Mouse (Mus musculus): ENCODE data around the gene Pnp. TPM values are rescaled to one million over a fixed set of nuclear protein-coding genes. Genes with fewer than 3 reads are reported as not detected.
"Not testable (repeated sequence)": the region's sequence is repeated elsewhere in the genome, so short reads cannot be mapped to it uniquely, and the experiment has no call there.

The Pnp gene
- polyA plus RNA-seq, 1 experiment from 2014 or later, result 74.6 TPM

GRCm38 (mm10) chr14:50895985-50896746 is 34.7 kb upstream of the Pnp start:
- peak; percentile 82 for ATAC-seq
- Histone ChIP-seq H3K27me3 (replicated peaks; ENCODE audit: insufficient read depth, low read length) (no peaks in the 10 kb centered on the region), H3K27ac (ENCODE audit: low read length) (peak overlapping the region; percentile 63), H3K9me3 (ENCODE audit: low read length) (no peaks in the 10 kb centered on the region), H3K4me1 (ENCODE audit: insufficient read depth, low read depth, low read length) (peaks cover 4% of the 10 kb centered on the region), H3K36me3 (ENCODE audit: insufficient read depth, low read length) (no peaks in the 10 kb centered on the region), H3K9ac (replicated peaks; ENCODE audit: low read depth) (peak overlapping the region; percentile 24; the same call in 1 of the 2 replicates), H3K4me2 (replicated peaks; ENCODE audit: low read depth, low read length) (peak overlapping the region; percentile 62), H3K4me3 (ENCODE audit: low read depth, low read length) (peak overlapping the region; percentile 30)
- no peak for TF ChIP-seq EP300 (IDR thresholded peaks at IDR 0.05)
- TF ChIP-seq CTCF (IDR thresholded peaks at IDR 0.05), result no peak
- peak; percentile 90 for DNase-seq (ENCODE audit: low spot score)
- 16% methylated on average over 19 of the region's 19 CpGs for WGBS

- ATAC-seq (0 out of 2 replicates have a peak, but pooled peaks have one; percentile 13), DNase-seq (ENCODE audit: low spot score) (no peak)
- H3K9me3 ChIP-seq (ENCODE audit: low read length), result no peaks in the 10 kb centered on the region
- no peaks in the 10 kb centered on the region for H3K27me3 ChIP-seq (replicated peaks; ENCODE audit: insufficient read depth, low read length)
- H3K4me3 ChIP-seq (ENCODE audit: low read depth, low read length), result peak overlapping the region; percentile 30
- H3K27ac ChIP-seq (ENCODE audit: low read length), result peak overlapping the region; percentile 63
- peaks cover 4% of the 10 kb centered on the region for H3K4me1 ChIP-seq (ENCODE audit: insufficient read depth, low read depth, low read length)
- peak overlapping the region; percentile 24; the same call in 1 of the 2 replicates for H3K9ac ChIP-seq (replicated peaks; ENCODE audit: low read depth)
- 18% methylated on average over 23 of the region's 23 CpGs for WGBS
- no peak for TF ChIP-seq EP300 (IDR thresholded peaks at IDR 0.05)
- no peak for TF ChIP-seq CTCF (IDR thresholded peaks at IDR 0.05)
- no peaks in the 10 kb centered on the region for H3K36me3 ChIP-seq (ENCODE audit: insufficient read depth, low read length)
- H3K4me2 ChIP-seq (replicated peaks; ENCODE audit: low read depth, low read length), result peak overlapping the region; percentile 62
Measured at GRCm38 (mm10) chr14:50896747-50897373, 34.0 kb upstream of the Pnp start.

- Histone ChIP-seq H3K27ac (ENCODE audit: low read length) (peak within 1 kb of the TSS; percentile 63), H3K36me3 (ENCODE audit: insufficient read depth, low read length) (no peaks in the 10 kb centered on the region), H3K4me2 (replicated peaks; ENCODE audit: low read depth, low read length) (peak within 1 kb of the TSS; percentile 62), H3K4me1 (ENCODE audit: insufficient read depth, low read depth, low read length) (peaks cover 4% of the 10 kb centered on the region), H3K4me3 (ENCODE audit: low read depth, low read length) (peak within 1 kb of the TSS; percentile 30), H3K9me3 (ENCODE audit: low read length) (no peaks in the 10 kb centered on the region), H3K9ac (replicated peaks; ENCODE audit: low read depth) (peak within 1 kb of the TSS; percentile 24; the same call in 1 of the 2 replicates), H3K27me3 (replicated peaks; ENCODE audit: insufficient read depth, low read length) (no peaks in the 10 kb centered on the region)
- DNase-seq (ENCODE audit: low spot score) (no peak), ATAC-seq (no peak)
- WGBS, result 53% methylated on average over 7 of the region's 7 CpGs
- TF ChIP-seq EP300 (IDR thresholded peaks at IDR 0.05) (no peak), CTCF (IDR thresholded peaks at IDR 0.05) (no peak)
Measured at GRCm38 (mm10) chr14:50897374-50897765, 33.5 kb upstream of the Pnp start, which contains the start of gene Klhl33. Gene Klhl33, minus strand, starts transcription at chr14:50897507.

GRCm38 (mm10) chr14:50897992-50898391 is 32.9 kb upstream of the Pnp start:
- H3K9ac ChIP-seq (replicated peaks; ENCODE audit: low read depth); H3K27me3 ChIP-seq (replicated peaks; ENCODE audit: insufficient read depth, low read length); H3K4me2 ChIP-seq (replicated peaks; ENCODE audit: low read depth, low read length); DNase-seq (ENCODE audit: low spot score); H3K4me3 ChIP-seq (ENCODE audit: low read depth, low read length); ATAC-seq; H3K27ac ChIP-seq (ENCODE audit: low read length); H3K4me1 ChIP-seq (ENCODE audit: insufficient read depth, low read depth, low read length); H3K36me3 ChIP-seq (ENCODE audit: insufficient read depth, low read length); H3K9me3 ChIP-seq (ENCODE audit: low read length): not testable (repeated sequence)
- WGBS, result 76% methylated on average over 2 of the region's 2 CpGs

- H3K9ac ChIP-seq (replicated peaks; ENCODE audit: low read depth), result 0 out of 2 replicates have a peak overlapping the region, but pooled peaks have one; percentile 29
- ATAC-seq (peak; percentile 82), DNase-seq (ENCODE audit: low spot score) (peak; percentile 70)
- H3K4me1 ChIP-seq (ENCODE audit: insufficient read depth, low read depth, low read length), result 0 out of 2 replicates have a peak, but pooled peaks cover 5% of the 10 kb centered on the region
- H3K4me3 ChIP-seq (ENCODE audit: low read depth, low read length), result peak overlapping the region; percentile 24; the same call in 1 of the 2 replicates
- WGBS, result 7% methylated on average over 26 of the region's 26 CpGs
- no peak overlapping the region for H3K27ac ChIP-seq (ENCODE audit: low read length)
- no peaks in the 10 kb centered on the region for H3K27me3 ChIP-seq (replicated peaks; ENCODE audit: insufficient read depth, low read length)
- peak overlapping the region; percentile 57 for H3K4me2 ChIP-seq (replicated peaks; ENCODE audit: low read depth, low read length)
- no peaks in the 10 kb centered on the region for H3K9me3 ChIP-seq (ENCODE audit: low read length)
- H3K36me3 ChIP-seq (ENCODE audit: insufficient read depth, low read length), result no peaks in the 10 kb centered on the region
- no peak for TF ChIP-seq EP300 (IDR thresholded peaks at IDR 0.05)
- TF ChIP-seq CTCF (IDR thresholded peaks at IDR 0.05), result peak; percentile 74
Measured at GRCm38 (mm10) chr14:50903973-50904827, 26.7 kb upstream of the Pnp start.

GRCm38 (mm10) chr14:50904828-50905129 is 26.1 kb upstream of the Pnp start:
- 87% methylated on average over 4 of the region's 4 CpGs for WGBS

GRCm38 (mm10) chr14:50905327-50905726 is 25.6 kb upstream of the Pnp start:
- not testable (repeated sequence) for H3K4me1 ChIP-seq (ENCODE audit: insufficient read depth, low read depth, low read length); H3K9me3 ChIP-seq (ENCODE audit: low read length); DNase-seq (ENCODE audit: low spot score); ATAC-seq; H3K4me2 ChIP-seq (replicated peaks; ENCODE audit: low read depth, low read length); H3K36me3 ChIP-seq (ENCODE audit: insufficient read depth, low read length); H3K4me3 ChIP-seq (ENCODE audit: low read depth, low read length); H3K9ac ChIP-seq (replicated peaks; ENCODE audit: low read depth); H3K27me3 ChIP-seq (replicated peaks; ENCODE audit: insufficient read depth, low read length); H3K27ac ChIP-seq (ENCODE audit: low read length)

More at GRCm38 (mm10) chr14:50904828-50905129, 26.1 kb upstream of the Pnp start:
- Histone ChIP-seq H3K4me2 (replicated peaks; ENCODE audit: low read depth, low read length) (no peak overlapping the region), H3K27ac (ENCODE audit: low read length) (no peak overlapping the region), H3K36me3 (ENCODE audit: insufficient read depth, low read length) (no peaks in the 10 kb centered on the region), H3K9ac (replicated peaks; ENCODE audit: low read depth) (no peak overlapping the region), H3K4me3 (ENCODE audit: low read depth, low read length) (no peak overlapping the region), H3K4me1 (ENCODE audit: insufficient read depth, low read depth, low read length) (0 out of 2 replicates have a peak, but pooled peaks cover 5% of the 10 kb centered on the region), H3K9me3 (ENCODE audit: low read length) (no peaks in the 10 kb centered on the region), H3K27me3 (replicated peaks; ENCODE audit: insufficient read depth, low read length) (no peaks in the 10 kb centered on the region)
- DNase-seq (ENCODE audit: low spot score) (no peak), ATAC-seq (no peak)
- no peak for TF ChIP-seq EP300 (IDR thresholded peaks at IDR 0.05)
- TF ChIP-seq CTCF (IDR thresholded peaks at IDR 0.05), result no peak
